Mouse (Mus musculus) neural tube, embryonic 13.5 days (tissue): ENCODE measurements at regions not wholly inside any gene's neighbourhood (a gene's known extent, or its start where the extent isn't known, plus 50 kb on each side); places are given as distances from the start of the nearest gene placed in this dataset.
A peak's percentile ranks its signal among the peaks of the same experiment; 100 is the strongest.

Source experiments
- ATAC-seq: fragments of 200-750 bp; cut with Nextera tagmentation; 2 replicates; pipeline ENCODE4 v1.8.0; 2017; ENCODE audit warnings: low read depth, mild to moderate bottlenecking, moderate TSS enrichment, moderate library complexity
- H3K27ac ChIP-seq: fragments of 300-500 bp; sonication (generic); replicated peaks from 2 replicates; pipeline ENCODE4 v1.5.1; 2015; ENCODE audit warnings: moderate library complexity, mild to moderate bottlenecking, inconsistent platforms
- H3K27me3 ChIP-seq: fragments of 300-500 bp; sonication (generic); 2 replicates; pipeline ENCODE4 v1.6.1; 2015; ENCODE audit warnings: mild to moderate bottlenecking, inconsistent platforms
- H3K36me3 ChIP-seq: fragments of 300-500 bp; sonication (generic); 2 replicates; pipeline ENCODE4 v1.6.1; 2015; ENCODE audit warnings: mild to moderate bottlenecking, inconsistent platforms
- H3K4me1 ChIP-seq: fragments of 300-500 bp; sonication (generic); replicated peaks from 2 replicates; pipeline ENCODE4 v1.6.1; 2015; ENCODE audit warnings: inconsistent platforms
- H3K4me2 ChIP-seq: fragments of 300-500 bp; sonication (generic); 2 replicates; pipeline ENCODE4 v1.6.1; 2015; ENCODE audit warnings: inconsistent platforms, mild to moderate bottlenecking, moderate library complexity
- H3K4me3 ChIP-seq: fragments of 300-500 bp; sonication (generic); 2 replicates; pipeline ENCODE4 v1.5.1; 2015; ENCODE audit warnings: mild to moderate bottlenecking, inconsistent platforms
- H3K9ac ChIP-seq: fragments of 300-500 bp; sonication (generic); 2 replicates; pipeline ENCODE4 v1.6.1; 2015; ENCODE audit warnings: moderate library complexity, mild to moderate bottlenecking, inconsistent platforms
- H3K9me3 ChIP-seq: fragments of 300-500 bp; sonication (generic); 2 replicates; pipeline ENCODE4 v1.6.1; 2016; ENCODE audit warnings: inconsistent platforms
- whole genome bisulfite sequencing: fragments of 180-500 bp; shearing (Covaris S2); methylation state at CpG from one replicate; pipeline ENCODE4 v1.1.7; 2015; 5-methylcytosine and 5-hydroxymethylcytosine counted together

DNA sequence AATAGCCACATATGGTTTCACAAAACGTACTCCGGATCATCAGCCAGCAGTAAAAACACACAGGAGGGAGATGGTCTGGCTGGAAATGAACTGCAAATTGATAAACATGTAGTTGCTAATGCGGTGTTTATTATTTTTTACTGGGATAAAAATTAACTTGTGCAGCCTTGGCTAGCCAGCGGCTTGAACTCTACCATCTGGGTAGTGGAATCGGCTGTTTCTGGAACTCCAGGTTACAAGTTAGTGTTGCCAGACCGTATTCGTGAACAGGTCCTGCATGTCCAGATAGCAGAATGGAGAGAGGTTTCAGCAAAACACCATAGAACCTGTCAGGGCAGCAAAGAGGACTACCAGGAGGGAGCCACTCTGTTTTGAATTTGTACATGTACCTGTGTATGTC, 107.4 kb downstream of the Tomm20 start:
- peaks cover 55% of the 10 kb centered on the region for H3K4me1 ChIP-seq
- H3K9me3 ChIP-seq = no peaks in the 10 kb centered on the region
- H3K36me3 ChIP-seq = no peaks in the 10 kb centered on the region
- no peak overlapping the region for H3K9ac ChIP-seq
- H3K27me3 ChIP-seq = no peaks in the 10 kb centered on the region
- WGBS = 70% methylated on average over 7 of the region's 7 CpGs
- H3K4me2 ChIP-seq = no peak overlapping the region
- no peak for ATAC-seq
- no peak overlapping the region for H3K4me3 ChIP-seq
- peak overlapping the region; percentile 92 for H3K27ac ChIP-seq

DNA sequence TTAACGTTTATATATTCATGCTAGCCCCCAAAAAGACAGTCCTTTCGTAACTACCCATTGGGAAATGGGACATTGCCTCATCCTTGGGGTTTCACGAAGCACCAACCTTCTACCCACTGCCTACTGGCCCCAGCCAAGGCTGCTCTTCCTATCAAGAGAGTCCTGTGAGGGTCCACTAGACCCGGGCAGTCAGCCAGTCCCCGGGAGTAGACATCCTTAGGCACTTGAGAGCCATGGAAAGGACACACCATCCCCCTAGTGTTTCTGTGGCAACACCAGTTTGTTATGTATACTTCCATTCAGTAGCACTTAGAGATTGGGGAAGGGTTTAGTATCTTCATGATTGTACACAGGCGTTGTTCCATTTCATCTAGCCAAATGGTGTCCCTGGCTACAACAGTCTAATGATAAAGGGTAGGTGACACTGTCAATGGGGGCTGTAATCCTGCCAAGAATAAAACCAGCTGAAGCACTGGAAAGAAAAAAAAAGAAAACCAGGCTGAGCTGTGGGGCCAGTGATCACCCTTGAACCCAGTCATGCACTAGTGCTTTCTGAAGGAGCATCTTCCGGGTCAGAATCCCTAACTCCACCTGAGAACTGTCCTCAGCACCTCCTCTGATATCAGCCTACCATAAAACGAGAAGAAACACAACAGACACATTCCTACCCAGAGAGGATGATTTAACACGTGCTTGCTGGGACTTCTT, 108.2 kb downstream of the Tomm20 start:
- Histone ChIP-seq H3K4me3 (no peak overlapping the region), H3K9me3 (no peaks in the 10 kb centered on the region), H3K36me3 (no peaks in the 10 kb centered on the region), H3K27me3 (no peaks in the 10 kb centered on the region), H3K4me1 (peaks cover 63% of the 10 kb centered on the region), H3K9ac (no peak overlapping the region), H3K27ac (peak overlapping the region; percentile 92), H3K4me2 (no peak overlapping the region)
- 76% methylated on average over 9 of the region's 9 CpGs for WGBS
- ATAC-seq = no peak

DNA sequence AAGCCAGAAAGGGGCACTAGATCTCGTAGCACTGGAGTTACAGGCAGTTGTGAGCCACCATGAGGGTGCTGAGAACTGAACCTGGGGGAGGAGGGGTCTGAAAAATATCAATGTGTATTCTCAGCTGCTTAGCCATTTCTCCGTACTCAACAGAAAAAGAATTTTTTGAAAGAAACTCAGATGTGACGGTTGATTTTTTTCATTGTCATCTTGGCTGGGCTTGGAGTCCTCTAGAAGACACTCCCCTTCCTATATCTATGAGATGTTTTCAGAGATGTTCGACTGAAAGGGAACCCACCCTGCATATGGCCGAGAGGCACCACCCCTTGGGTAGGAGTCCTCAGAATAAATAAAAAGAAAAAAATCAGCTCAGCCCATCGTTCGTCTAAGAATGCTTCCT, 110.1 kb downstream of the Tomm20 start:
- H3K4me2 ChIP-seq = no peak overlapping the region
- H3K27me3 ChIP-seq = no peaks in the 10 kb centered on the region
- no peak overlapping the region for H3K27ac ChIP-seq
- ATAC-seq = no peak
- no peaks in the 10 kb centered on the region for H3K36me3 ChIP-seq
- WGBS = 78% methylated on average over 7 of the region's 7 CpGs
- H3K4me3 ChIP-seq = no peak overlapping the region
- H3K4me1 ChIP-seq = peaks cover 54% of the 10 kb centered on the region
- H3K9ac ChIP-seq = no peak overlapping the region
- H3K9me3 ChIP-seq = no peaks in the 10 kb centered on the region

DNA sequence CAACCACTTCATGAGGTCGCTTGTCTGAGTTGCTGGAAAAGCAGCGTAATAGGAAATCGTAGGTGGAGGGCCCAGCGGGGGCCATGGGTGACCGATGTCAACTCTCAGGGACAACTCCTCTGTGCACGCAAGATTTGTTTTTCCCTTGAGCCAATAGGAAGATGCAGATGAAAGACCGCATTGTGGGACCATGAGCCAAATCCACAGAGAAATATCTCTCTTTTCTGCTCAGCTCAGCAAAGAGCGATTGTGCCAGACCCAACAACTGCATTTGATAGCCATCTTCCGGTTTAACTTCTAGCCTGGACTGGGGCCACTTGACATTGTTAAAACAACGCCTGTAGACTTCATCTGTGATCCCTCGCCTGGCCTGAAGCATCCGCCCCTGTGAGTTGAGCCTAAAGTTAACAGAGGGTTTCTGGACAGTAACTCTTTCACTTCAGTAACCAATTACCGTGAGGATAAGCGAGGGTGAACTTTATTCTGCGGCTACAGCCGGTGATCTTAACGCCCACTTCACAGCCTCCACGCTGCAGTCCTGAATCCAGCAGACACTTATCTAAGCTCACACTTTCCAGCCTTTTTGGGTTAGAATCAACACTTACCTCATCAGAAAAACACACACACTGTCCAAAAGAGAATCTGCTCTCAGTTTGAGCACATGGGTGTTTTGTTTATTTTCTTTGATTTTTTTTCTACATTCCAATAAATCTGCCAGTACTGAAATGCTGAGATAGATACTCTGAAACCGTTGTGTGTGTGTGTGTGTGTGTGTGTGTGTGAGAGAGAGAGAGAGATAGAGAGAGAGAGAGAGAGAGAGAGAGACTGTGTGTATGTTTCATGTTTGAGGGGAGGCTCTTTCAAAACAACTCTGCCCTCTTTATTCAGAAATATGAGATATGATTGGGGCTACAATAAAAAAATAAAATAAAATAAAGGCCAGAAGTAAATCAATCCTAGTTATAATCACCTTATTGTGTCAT, 111.9 kb downstream of the Tomm20 start:
- 53% methylated on average over 19 of the region's 19 CpGs for WGBS
- Histone ChIP-seq H3K4me1 (peaks cover 51% of the 10 kb centered on the region), H3K4me3 (no peak overlapping the region), H3K36me3 (no peaks in the 10 kb centered on the region), H3K4me2 (no peak overlapping the region), H3K9me3 (no peaks in the 10 kb centered on the region), H3K9ac (0 out of 2 replicates have a peak overlapping the region, but pooled peaks have one; percentile 12), H3K27me3 (no peaks in the 10 kb centered on the region), H3K27ac (peak overlapping the region; percentile 70)
- no peak for ATAC-seq

DNA sequence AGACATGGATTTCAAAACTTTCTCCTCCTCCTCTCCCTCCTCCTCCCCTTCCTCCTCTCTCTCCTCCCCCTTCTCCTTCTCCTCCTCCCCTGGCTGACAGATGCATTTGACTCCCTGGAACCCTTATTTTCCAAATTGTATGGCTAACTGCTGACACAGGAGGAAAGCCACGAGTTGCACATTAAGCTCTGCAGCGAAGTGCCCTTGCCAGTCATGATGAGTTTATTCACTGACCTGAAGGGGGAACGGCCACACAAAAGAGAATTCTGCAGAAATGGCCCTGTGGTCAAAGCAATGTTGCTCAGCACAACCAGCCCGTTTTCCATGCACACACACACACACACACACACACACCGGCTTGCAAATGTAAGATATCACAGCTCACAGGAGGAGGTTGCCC, 112.6 kb downstream of the Tomm20 start:
- ATAC-seq = no peak
- 27% methylated on average over 5 of the region's 5 CpGs for WGBS

DNA sequence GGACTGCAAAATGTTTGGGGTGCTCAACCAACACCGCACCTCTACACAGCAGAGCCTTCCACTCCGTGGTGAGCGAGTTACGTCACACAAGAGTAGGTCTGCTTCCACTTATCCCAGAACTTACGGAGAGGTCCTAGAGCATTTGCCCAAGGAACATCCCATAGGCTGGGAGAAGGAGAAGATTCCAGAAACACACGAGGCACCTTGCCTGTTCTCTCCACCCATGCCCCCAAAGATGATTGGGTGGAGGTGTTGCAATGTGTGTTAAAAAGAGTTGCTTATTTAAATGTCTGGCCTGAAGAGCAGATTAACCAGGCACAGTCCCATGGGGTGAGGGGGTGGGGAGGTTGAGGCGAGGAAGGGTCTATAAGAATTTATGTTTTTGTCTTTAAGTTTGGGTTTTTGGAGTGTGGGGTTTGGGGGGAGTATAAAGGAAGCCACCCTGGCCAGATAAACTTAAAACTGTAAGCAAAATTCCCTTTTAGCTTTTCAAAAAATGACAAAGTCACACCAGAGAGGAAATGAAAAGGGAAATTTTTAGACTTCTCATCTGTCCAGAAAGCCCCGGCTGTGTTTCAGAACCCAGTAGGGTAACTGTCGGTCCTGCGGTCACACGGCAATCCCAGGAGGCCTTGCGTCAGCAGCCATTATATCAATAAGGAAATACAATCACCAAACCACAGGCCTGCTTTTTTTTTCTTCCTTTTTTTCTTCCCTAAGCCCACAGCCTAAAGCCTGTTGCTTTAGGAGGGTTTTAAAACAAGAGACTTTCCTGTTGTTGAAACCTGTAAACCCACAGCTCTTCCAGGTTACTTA, 113.3 kb downstream of the Tomm20 start:
- Histone ChIP-seq H3K36me3 (no peaks in the 10 kb centered on the region), H3K4me2 (no peak overlapping the region), H3K4me3 (no peak overlapping the region), H3K4me1 (peaks cover 49% of the 10 kb centered on the region), H3K9ac (no peak overlapping the region), H3K9me3 (no peaks in the 10 kb centered on the region), H3K27me3 (no peaks in the 10 kb centered on the region), H3K27ac (peak overlapping the region; percentile 70)
- ATAC-seq = no peak
- 70% methylated on average over 12 of the region's 12 CpGs for WGBS

More for the DNA sequence above, 112.6 kb downstream of the Tomm20 start:
- H3K9me3 ChIP-seq = no peaks in the 10 kb centered on the region
- H3K4me3 ChIP-seq = no peak overlapping the region
- H3K36me3 ChIP-seq = no peaks in the 10 kb centered on the region
- peaks cover 49% of the 10 kb centered on the region for H3K4me1 ChIP-seq
- peak overlapping the region; percentile 70 for H3K27ac ChIP-seq
- H3K4me2 ChIP-seq = no peak overlapping the region
- no peaks in the 10 kb centered on the region for H3K27me3 ChIP-seq
- H3K9ac ChIP-seq = no peak overlapping the region

DNA sequence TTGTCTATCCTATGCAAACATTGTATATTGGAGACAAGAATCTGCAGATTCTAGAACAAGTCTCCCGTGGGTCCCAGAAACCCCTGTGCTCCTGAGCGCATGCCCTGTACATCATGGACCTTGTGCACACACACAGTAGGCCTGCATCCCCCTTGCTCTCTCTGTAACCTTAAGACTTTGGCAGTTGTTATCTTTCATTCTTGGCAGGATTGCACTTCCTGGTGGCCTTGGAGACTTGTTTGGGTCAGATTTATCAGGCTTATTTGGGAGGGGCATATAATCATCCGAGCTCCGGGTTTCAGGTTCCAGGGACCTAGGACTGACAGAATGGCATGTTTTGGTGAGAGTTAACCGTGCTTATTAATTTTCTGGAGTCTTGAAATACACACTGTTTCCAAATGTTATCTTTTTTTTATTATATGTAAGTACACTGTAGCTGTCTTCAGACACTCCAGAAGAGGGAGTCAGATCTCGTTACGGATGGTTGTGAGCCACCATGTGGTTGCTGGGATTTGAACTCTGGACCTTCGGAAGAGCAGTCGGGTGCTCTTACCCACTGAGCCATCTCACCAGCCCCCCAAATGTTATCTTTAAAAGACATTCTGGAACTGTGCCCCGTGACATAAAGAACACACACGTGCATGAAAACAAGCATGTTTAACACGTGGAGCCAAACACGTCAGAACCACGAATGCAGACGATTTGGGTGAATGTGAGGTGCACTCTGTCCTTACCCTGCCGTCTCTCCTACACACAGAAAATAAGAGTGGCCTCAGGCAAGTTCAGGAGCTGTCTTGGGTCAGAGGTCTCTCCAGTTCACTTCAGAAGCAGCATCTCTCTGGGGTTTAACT, 114.1 kb downstream of the Tomm20 start:
- WGBS = 89% methylated on average over 16 of the region's 16 CpGs
- H3K4me1 ChIP-seq = peaks cover 53% of the 10 kb centered on the region

DNA sequence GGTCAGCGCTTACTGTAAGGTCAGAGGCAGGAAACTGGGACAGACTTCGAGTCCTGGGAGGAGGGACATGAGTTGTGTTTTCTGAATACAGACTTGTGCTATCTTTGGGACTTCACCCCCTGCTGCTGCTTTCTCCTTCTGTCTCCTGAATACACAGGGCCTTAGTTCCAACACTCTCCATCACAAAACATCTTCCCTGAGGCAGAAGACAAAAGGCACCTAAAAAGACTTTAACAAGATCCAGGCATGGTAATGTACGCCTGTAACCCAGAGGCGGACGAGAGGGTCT, 115.5 kb downstream of the Tomm20 start:
- ATAC-seq = no peak
- Histone ChIP-seq H3K4me3 (no peak overlapping the region), H3K4me1 (peaks cover 67% of the 10 kb centered on the region), H3K4me2 (no peak overlapping the region), H3K27me3 (no peaks in the 10 kb centered on the region), H3K9me3 (no peaks in the 10 kb centered on the region), H3K36me3 (no peaks in the 10 kb centered on the region), H3K27ac (no peak overlapping the region), H3K9ac (no peak overlapping the region)
- 35% methylated on average over 5 of the region's 5 CpGs for WGBS

More for the DNA sequence above, 114.1 kb downstream of the Tomm20 start:
- no peak for ATAC-seq
- Histone ChIP-seq H3K27ac (peak overlapping the region; percentile 7; the same call in 1 of the 2 replicates), H3K9ac (no peak overlapping the region), H3K27me3 (no peaks in the 10 kb centered on the region), H3K4me2 (no peak overlapping the region), H3K4me3 (no peak overlapping the region), H3K9me3 (no peaks in the 10 kb centered on the region), H3K36me3 (no peaks in the 10 kb centered on the region)

DNA sequence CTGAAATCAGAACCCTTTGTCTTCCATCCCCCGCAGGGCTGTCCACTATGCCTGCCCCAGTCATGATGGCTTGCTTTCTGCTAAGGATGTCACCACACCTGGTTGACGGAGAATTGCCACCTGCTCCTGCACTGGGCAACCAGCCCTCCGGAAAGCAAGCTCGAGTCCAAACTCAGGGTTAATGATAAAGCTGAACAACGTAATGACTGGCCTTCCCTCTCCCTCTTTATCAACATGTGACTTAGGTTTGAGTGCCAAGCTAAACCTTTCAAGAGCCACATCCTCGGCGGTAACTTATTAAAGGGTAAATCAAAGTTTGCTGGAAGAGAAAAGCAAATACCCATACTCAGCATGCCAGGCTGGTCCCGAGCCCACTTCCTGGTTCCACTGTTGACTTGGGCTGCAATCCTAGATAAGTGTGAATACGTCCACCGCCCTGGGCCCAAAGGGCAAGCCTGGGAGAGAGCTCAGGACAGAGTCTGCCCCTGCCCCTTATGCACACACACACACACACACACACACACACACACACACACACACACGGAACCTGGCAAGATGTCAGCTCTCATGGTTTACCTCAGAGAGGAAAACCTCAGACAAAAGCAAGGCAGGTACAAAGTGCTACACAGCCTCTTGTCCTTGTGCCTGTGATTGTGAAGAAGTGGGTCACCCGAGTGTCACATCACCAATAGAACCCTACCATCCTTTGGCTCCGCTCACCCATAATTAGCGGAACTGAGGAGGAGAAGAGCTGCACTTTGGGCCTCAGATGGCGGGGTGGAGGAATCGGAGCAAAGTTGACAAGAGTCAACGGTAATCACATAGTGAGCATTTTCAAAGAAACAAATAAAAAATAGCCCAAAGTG, 116.0 kb downstream of the Tomm20 start:
- no peak overlapping the region for H3K4me2 ChIP-seq
- ATAC-seq = no peak
- WGBS = 73% methylated on average over 17 of the region's 17 CpGs
- no peaks in the 10 kb centered on the region for H3K27me3 ChIP-seq
- no peaks in the 10 kb centered on the region for H3K9me3 ChIP-seq
- H3K4me3 ChIP-seq = no peak overlapping the region
- no peaks in the 10 kb centered on the region for H3K36me3 ChIP-seq
- H3K9ac ChIP-seq = no peak overlapping the region
- H3K4me1 ChIP-seq = peaks cover 71% of the 10 kb centered on the region
- no peak overlapping the region for H3K27ac ChIP-seq

DNA sequence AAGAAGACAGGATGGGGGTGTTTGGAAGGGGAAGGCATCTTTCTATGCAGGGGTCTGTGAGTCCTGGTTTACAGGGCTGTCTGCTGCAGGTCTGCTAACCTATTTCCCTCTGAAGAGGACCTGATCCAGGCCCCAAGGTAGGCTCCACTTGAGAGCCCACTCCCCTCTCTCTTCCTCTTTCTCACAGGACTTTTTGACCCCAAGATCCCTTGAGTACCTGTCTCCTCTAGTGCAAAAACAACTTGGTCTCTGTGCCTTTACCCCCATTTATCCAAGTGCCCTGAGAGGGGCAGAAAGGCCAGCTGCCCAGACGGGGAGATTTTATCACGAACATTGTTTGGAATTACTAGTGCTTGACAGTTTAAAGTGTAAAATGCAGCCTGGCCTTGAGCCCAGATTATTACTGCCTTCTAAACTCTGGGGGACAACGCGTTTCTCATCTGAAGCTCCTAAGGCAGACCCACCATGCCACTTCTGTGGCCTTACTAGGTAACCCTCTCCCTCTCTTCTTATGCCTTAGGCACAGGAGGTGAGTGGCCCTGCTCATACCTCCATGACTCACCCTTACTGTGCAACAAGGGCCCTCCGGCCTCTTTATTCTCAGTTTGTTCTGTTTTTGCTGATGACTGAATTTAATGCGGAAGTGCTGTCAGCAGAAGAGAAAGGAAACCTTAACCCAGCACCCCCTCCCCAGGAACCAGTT, 117.8 kb downstream of the Tomm20 start:
- Histone ChIP-seq H3K9me3 (no peaks in the 10 kb centered on the region), H3K4me1 (peaks cover 62% of the 10 kb centered on the region), H3K4me3 (no peak overlapping the region), H3K9ac (no peak overlapping the region), H3K36me3 (no peaks in the 10 kb centered on the region), H3K27me3 (no peaks in the 10 kb centered on the region), H3K27ac (peak overlapping the region; percentile 97), H3K4me2 (no peak overlapping the region)
- no peak for ATAC-seq
- 76% methylated on average over 6 of the region's 6 CpGs for WGBS
